Mouse (Mus musculus): ENCODE results near the gene Naa50. TPM values are rescaled to one million over a fixed set of nuclear protein-coding genes. Genes with fewer than 3 reads are reported as not detected.
A peak's percentile ranks its signal among the peaks of the same experiment; 100 is the strongest.

The Naa50 gene
- total and polyA plus RNA-seq, 2 experiments from 2014 or later: 19.9 to 57.6 TPM

GRCm38 (mm10) chr16:44163831-44164230 is 24.2 kb downstream of the Naa50 start:
- Histone ChIP-seq H3K27me3 (ENCODE audit: control insufficient read depth, insufficient read depth, low read length) (no peaks in the 10 kb centered on the region), H3K4me1 (ENCODE audit: control insufficient read depth, insufficient read depth) (peaks cover 2% of the 10 kb centered on the region; the same call in 1 of the 2 replicates), H3K9me3 (replicated peaks; ENCODE audit: control insufficient read depth, low read length) (no peaks in the 10 kb centered on the region), H3K27ac (ENCODE audit: low read depth) (no peak overlapping the region), H3K9ac (replicated peaks; ENCODE audit: low read depth, low read length) (no peak overlapping the region), H3K36me3 (replicated peaks; ENCODE audit: control insufficient read depth, insufficient read depth, low read length) (peaks cover 13% of the 10 kb centered on the region), H3K4me2 (ENCODE audit: low read depth, low read length) (no peak overlapping the region), H3K4me3 (ENCODE audit: low read depth, low read length) (no peak overlapping the region)
- TF ChIP-seq EP300 (IDR thresholded peaks at IDR 0.05; ENCODE audit: low read depth): no peak
- TF ChIP-seq CTCF (IDR thresholded peaks at IDR 0.05; ENCODE audit: low read depth): no peak
- ATAC-seq (ENCODE audit: insufficient read depth, low read depth) (no peak), DNase-seq (ENCODE audit: low spot score) (no peak)
- 88% methylated on average over 2 of the region's 2 CpGs for WGBS

GRCm38 (mm10) chr16:44165182-44165581 is 25.6 kb downstream of the Naa50 start:
- Histone ChIP-seq H3K27me3 (ENCODE audit: control insufficient read depth, insufficient read depth, low read length) (no peaks in the 10 kb centered on the region), H3K4me2 (ENCODE audit: low read depth, low read length) (no peak overlapping the region), H3K36me3 (replicated peaks; ENCODE audit: control insufficient read depth, insufficient read depth, low read length) (no peaks in the 10 kb centered on the region; the same call in 1 of the 2 replicates), H3K9me3 (replicated peaks; ENCODE audit: control insufficient read depth, low read length) (no peaks in the 10 kb centered on the region), H3K27ac (ENCODE audit: low read depth) (no peak overlapping the region), H3K4me1 (ENCODE audit: control insufficient read depth, insufficient read depth) (peaks cover 3% of the 10 kb centered on the region; the same call in 1 of the 2 replicates), H3K4me3 (ENCODE audit: low read depth, low read length) (no peak overlapping the region), H3K9ac (replicated peaks; ENCODE audit: low read depth, low read length) (no peak overlapping the region)
- TF ChIP-seq EP300 (IDR thresholded peaks at IDR 0.05; ENCODE audit: low read depth) (no peak), CTCF (IDR thresholded peaks at IDR 0.05; ENCODE audit: low read depth) (no peak)
- DNase-seq (ENCODE audit: low spot score): no peak
- 33% methylated on average over 3 of the region's 3 CpGs for WGBS
- ATAC-seq (ENCODE audit: insufficient read depth, low read depth): no peak

GRCm38 (mm10) chr16:44168990-44169389 is 29.4 kb downstream of the Naa50 start:
- DNase-seq (ENCODE audit: low spot score) (no peak), ATAC-seq (ENCODE audit: insufficient read depth, low read depth) (no peak)
- TF ChIP-seq EP300 (IDR thresholded peaks at IDR 0.05; ENCODE audit: low read depth) (no peak), CTCF (IDR thresholded peaks at IDR 0.05; ENCODE audit: low read depth) (no peak)
- Histone ChIP-seq H3K4me3 (ENCODE audit: low read depth, low read length) (no peak overlapping the region), H3K27me3 (ENCODE audit: control insufficient read depth, insufficient read depth, low read length) (no peaks in the 10 kb centered on the region), H3K36me3 (replicated peaks; ENCODE audit: control insufficient read depth, insufficient read depth, low read length) (no peaks in the 10 kb centered on the region), H3K9me3 (replicated peaks; ENCODE audit: control insufficient read depth, low read length) (no peaks in the 10 kb centered on the region), H3K4me1 (ENCODE audit: control insufficient read depth, insufficient read depth) (peaks cover 5% of the 10 kb centered on the region; the same call in 1 of the 2 replicates), H3K9ac (replicated peaks; ENCODE audit: low read depth, low read length) (no peak overlapping the region), H3K27ac (ENCODE audit: low read depth) (no peak overlapping the region), H3K4me2 (ENCODE audit: low read depth, low read length) (no peak overlapping the region)
- WGBS: 83% methylated on average over 4 of the region's 4 CpGs

- H3K9ac ChIP-seq (replicated peaks; ENCODE audit: low read depth, low read length): peak overlapping the region; percentile 75
- no peaks in the 10 kb centered on the region for H3K27me3 ChIP-seq (ENCODE audit: control insufficient read depth, insufficient read depth, low read length)
- no peaks in the 10 kb centered on the region for H3K9me3 ChIP-seq (replicated peaks; ENCODE audit: control insufficient read depth, low read length)
- DNase-seq (ENCODE audit: low spot score) (peak; percentile 100), ATAC-seq (ENCODE audit: insufficient read depth, low read depth) (peak; percentile 97)
- H3K4me1 ChIP-seq (ENCODE audit: control insufficient read depth, insufficient read depth): peaks cover 18% of the 10 kb centered on the region
- H3K4me3 ChIP-seq (ENCODE audit: low read depth, low read length): peak overlapping the region; percentile 80
- H3K36me3 ChIP-seq (replicated peaks; ENCODE audit: control insufficient read depth, insufficient read depth, low read length): no peaks in the 10 kb centered on the region
- TF ChIP-seq CTCF (IDR thresholded peaks at IDR 0.05; ENCODE audit: low read depth) (peak; percentile 46), EP300 (IDR thresholded peaks at IDR 0.05; ENCODE audit: low read depth) (0 out of 2 replicates have a peak, but pooled peaks have one; percentile 28)
- under 1% methylated on average over 26 of the region's 26 CpGs for WGBS
- peak overlapping the region; percentile 95 for H3K27ac ChIP-seq (ENCODE audit: low read depth)
- peak overlapping the region; percentile 92 for H3K4me2 ChIP-seq (ENCODE audit: low read depth, low read length)
Observed at GRCm38 (mm10) chr16:44172297-44173154, 32.9 kb downstream of the Naa50 start.

- Histone ChIP-seq H3K4me3 (ENCODE audit: low read depth, low read length) (peak within 1 kb of the TSS; percentile 80), H3K4me1 (ENCODE audit: control insufficient read depth, insufficient read depth) (peaks cover 18% of the 10 kb centered on the region), H3K9ac (replicated peaks; ENCODE audit: low read depth, low read length) (peak within 1 kb of the TSS; percentile 89), H3K4me2 (ENCODE audit: low read depth, low read length) (peak within 1 kb of the TSS; percentile 92), H3K27ac (ENCODE audit: low read depth) (peak within 1 kb of the TSS; percentile 95), H3K36me3 (replicated peaks; ENCODE audit: control insufficient read depth, insufficient read depth, low read length) (0 out of 2 replicates have a peak, but pooled peaks cover 1% of the 10 kb centered on the region), H3K27me3 (ENCODE audit: control insufficient read depth, insufficient read depth, low read length) (no peaks in the 10 kb centered on the region), H3K9me3 (replicated peaks; ENCODE audit: control insufficient read depth, low read length) (no peaks in the 10 kb centered on the region)
- peak; percentile 18 for DNase-seq (ENCODE audit: low spot score)
- TF ChIP-seq EP300 (IDR thresholded peaks at IDR 0.05; ENCODE audit: low read depth) (no peak), CTCF (IDR thresholded peaks at IDR 0.05; ENCODE audit: low read depth) (no peak)
- WGBS: under 1% methylated on average over 43 of the region's 77 CpGs
- ATAC-seq (ENCODE audit: insufficient read depth, low read depth): peak; percentile 50
Observed at GRCm38 (mm10) chr16:44173155-44173941, 33.7 kb downstream of the Naa50 start, which contains the start of gene Usf3. TSS of gene Usf3 (plus strand) at chr16:44173246.
